Mouse (Mus musculus): ENCODE measurements around the gene Ropn1l. TPM values are rescaled to one million over a fixed set of nuclear protein-coding genes. Genes with fewer than 3 reads are reported as not detected.

Gene Ropn1l
- total and polyA plus RNA-seq, 3 experiments = 1.1 to 2.9 (median 2.0) TPM

DNA sequence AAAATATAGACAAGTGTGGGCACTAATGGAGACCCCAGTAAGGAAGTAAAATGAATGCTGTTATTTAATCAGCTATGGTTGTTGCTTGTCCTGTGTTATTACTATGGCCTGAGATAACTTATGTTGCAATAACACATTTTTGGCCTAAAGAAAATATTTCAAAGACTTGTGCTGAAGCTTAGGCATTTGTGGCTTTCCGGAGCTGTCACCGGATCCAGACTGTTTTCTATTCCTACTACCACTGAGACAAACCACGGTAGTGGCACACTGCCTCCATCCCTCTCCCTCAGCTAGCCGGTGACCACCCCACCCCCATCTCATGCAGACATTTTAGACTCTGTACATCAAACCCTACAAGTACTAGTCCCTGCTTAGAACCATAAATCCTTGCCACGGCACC is 15.3 kb upstream of the Ropn1l start:
- in situ Hi-C loops (cut with MboI; ENCODE audit: low pct_ligation_motif_present, low pct_unique_long_range_greater_than_20kb, low sequenced_read_pairs) = no loop called here

DNA sequence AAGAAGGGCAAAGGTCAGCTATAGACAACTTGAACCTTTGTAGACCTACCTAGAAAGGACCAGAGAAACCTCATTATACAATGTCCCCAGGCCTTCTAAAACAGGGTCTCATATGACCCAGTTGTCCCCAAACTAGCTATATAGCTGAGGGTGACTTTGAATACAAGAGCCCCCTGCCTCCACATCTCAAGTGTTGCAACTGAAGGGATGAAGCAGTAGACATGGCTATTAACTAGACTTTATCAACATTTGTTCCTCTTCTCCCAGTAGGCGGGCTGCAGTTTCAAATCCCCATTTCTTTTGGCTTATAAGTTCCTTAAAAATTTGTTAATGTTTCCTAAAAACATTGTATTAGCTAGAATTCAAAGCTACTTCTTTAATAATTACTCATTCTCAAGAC is 13.2 kb upstream of the Ropn1l start:
- H3K36me3 ChIP-seq (replicated peaks in 1 of 2; ENCODE audit: control insufficient read depth in 1 of 2, insufficient read depth in 1 of 2, low read length in 1 of 2) = peaks cover 43 to 82% of the 10 kb centered on the region in 2 experiments

More for the DNA sequence above, 15.3 kb upstream of the Ropn1l start:
- Histone ChIP-seq H3K4me2 (ENCODE audit: insufficient read depth, low read depth, poor library complexity, severe bottlenecking) (no peak overlapping the region), H3K4me3 (replicated peaks in 1 of 3; ENCODE audit: low read depth in 2 of 3, low read length in 2 of 3, poor library complexity in 1 of 3) (no peak overlapping the region), H3K79me2 (replicated peaks; ENCODE audit: control insufficient read depth, extremely low read depth, insufficient read depth, poor library complexity, severe bottlenecking) (no peaks in the 10 kb centered on the region), H3K36me3 (replicated peaks in 1 of 2; ENCODE audit: control insufficient read depth in 1 of 2, insufficient read depth in 1 of 2, low read length in 1 of 2) (peaks cover 33 to 65% of the 10 kb centered on the region in 2 experiments), H3K27ac (ENCODE audit: insufficient read depth, low read depth) (no peak overlapping the region), H3K27me3 (replicated peaks) (no peaks in the 10 kb centered on the region), H3K9ac (ENCODE audit: insufficient read depth, low read depth) (no peak overlapping the region), H3K4me1 (ENCODE audit: control insufficient read depth in 1 of 2, insufficient read depth in 2 of 2) (peaks cover 3 to 65% of the 10 kb centered on the region in 2 experiments; a peak in 2 of 4 replicates), H3K9me3 (replicated peaks; ENCODE audit: low read length) (no peaks in the 10 kb centered on the region)
- dilution Hi-C loops (cut with MboI; ENCODE audit: extremely low pct_ligation_motif_present, extremely low pct_unique_long_range_greater_than_20kb, low sequenced_read_pairs) = no loop called here
- TF ChIP-seq KAT2A (IDR thresholded peaks at IDR 0.05; ENCODE audit: insufficient replicate concordance, low read length) (no peak), USF2 (conservative IDR thresholded peaks at IDR 0.05; ENCODE audit: low read depth, low read length) (no peak), TBP (conservative IDR thresholded peaks at IDR 0.05; ENCODE audit: low read depth, low read length) (no peak), TCF12 (IDR thresholded peaks at IDR 0.05; ENCODE audit: low read depth, low read length) (no peak), HCFC1 (IDR thresholded peaks at IDR 0.05; ENCODE audit: low read depth, low read length) (no peak), MYC (IDR thresholded peaks at IDR 0.05; ENCODE audit: low read depth, low read length) (no peak), ZNF384 (IDR thresholded peaks at IDR 0.05; ENCODE audit: low read depth, low read length) (no peak), MAFK (IDR thresholded peaks at IDR 0.05; ENCODE audit: insufficient replicate concordance, low read length) (no peak), PAX5 (IDR thresholded peaks at IDR 0.05; ENCODE audit: low read length) (no peak), ELF1 (IDR thresholded peaks at IDR 0.05; ENCODE audit: low read depth, low read length) (no peak), ETS1 (conservative IDR thresholded peaks at IDR 0.05; ENCODE audit: low read depth, low read length) (no peak), ZKSCAN1 (IDR thresholded peaks at IDR 0.05; ENCODE audit: borderline replicate concordance, low read depth, low read length) (no peak), NELFE (IDR thresholded peaks at IDR 0.05; ENCODE audit: low read depth, low read length) (no peak), MXI1 (IDR thresholded peaks at IDR 0.05; ENCODE audit: low read depth, low read length) (no peak), UBTF (IDR thresholded peaks at IDR 0.05; ENCODE audit: low read depth, low read length) (no peak)
- no peak for DNase-seq (ENCODE audit: extremely low read depth)

More for the DNA sequence above, 13.2 kb upstream of the Ropn1l start:
- no peak overlapping the region for H3K4me3 ChIP-seq (replicated peaks in 1 of 3; ENCODE audit: low read depth in 2 of 3, low read length in 2 of 3, poor library complexity in 1 of 3)
- dilution Hi-C loops (cut with MboI; ENCODE audit: extremely low pct_ligation_motif_present, extremely low pct_unique_long_range_greater_than_20kb, low sequenced_read_pairs) (no loop called here), in situ Hi-C loops (cut with MboI; ENCODE audit: low pct_ligation_motif_present, low pct_unique_long_range_greater_than_20kb, low sequenced_read_pairs) (no loop called here)
- no peaks in the 10 kb centered on the region for H3K27me3 ChIP-seq (replicated peaks)
- no peak overlapping the region for H3K4me2 ChIP-seq (ENCODE audit: insufficient read depth, low read depth, poor library complexity, severe bottlenecking)
- H3K27ac ChIP-seq (ENCODE audit: insufficient read depth, low read depth) = no peak overlapping the region
- no peak for TF ChIP-seq ELF1 (IDR thresholded peaks at IDR 0.05; ENCODE audit: low read depth, low read length)
- no peak for TF ChIP-seq MAFK (IDR thresholded peaks at IDR 0.05; ENCODE audit: insufficient replicate concordance, low read length)
- no peak for TF ChIP-seq ZNF384 (IDR thresholded peaks at IDR 0.05; ENCODE audit: low read depth, low read length)
- no peak for TF ChIP-seq CTCF (conservative IDR thresholded peaks at IDR 0.05 in 1 of 2, IDR thresholded peaks at IDR 0.05 in 1 of 2; ENCODE audit: low read depth in 2 of 2, low read length in 2 of 2)
- TF ChIP-seq IRF4 (IDR thresholded peaks at IDR 0.05; ENCODE audit: low read depth, low read length) = no peak
- TF ChIP-seq NRF1 (IDR thresholded peaks at IDR 0.05; ENCODE audit: low read depth, low read length) = no peak
- TF ChIP-seq SIN3A (IDR thresholded peaks at IDR 0.05; ENCODE audit: low read length) = no peak
- no peak for TF ChIP-seq JUND (conservative IDR thresholded peaks at IDR 0.05; ENCODE audit: low read depth, low read length)
- TF ChIP-seq NELFE (IDR thresholded peaks at IDR 0.05; ENCODE audit: low read depth, low read length) = no peak
- no peak for TF ChIP-seq RAD21 (IDR thresholded peaks at IDR 0.05; ENCODE audit: low read depth, low read length)
- no peak for TF ChIP-seq POLR2AphosphoS2 (IDR thresholded peaks at IDR 0.05; ENCODE audit: low read depth, low read length)
- no peak for TF ChIP-seq JUN (IDR thresholded peaks at IDR 0.05; ENCODE audit: insufficient read depth, low read depth, low read length)
- TF ChIP-seq HCFC1 (IDR thresholded peaks at IDR 0.05; ENCODE audit: low read depth, low read length) = no peak
- TF ChIP-seq BHLHE40 (IDR thresholded peaks at IDR 0.05; ENCODE audit: low read depth, low read length) = no peak
- peaks cover 0 to 50% of the 10 kb centered on the region in 2 experiments; a peak in 2 of 4 replicates for H3K4me1 ChIP-seq (ENCODE audit: control insufficient read depth in 1 of 2, insufficient read depth in 2 of 2)
- H3K9me3 ChIP-seq (replicated peaks; ENCODE audit: low read length) = no peaks in the 10 kb centered on the region
- no peak for DNase-seq (ENCODE audit: extremely low read depth)
- H3K79me2 ChIP-seq (replicated peaks; ENCODE audit: control insufficient read depth, extremely low read depth, insufficient read depth, poor library complexity, severe bottlenecking) = no peaks in the 10 kb centered on the region
- no peak overlapping the region for H3K9ac ChIP-seq (ENCODE audit: insufficient read depth, low read depth)
